Mouse (Mus musculus): ENCODE measurements around the gene Wdhd1. TPM values are rescaled to one million over a fixed set of nuclear protein-coding genes. Genes with fewer than 3 reads are reported as not detected.

Gene Wdhd1
- polyA plus RNA-seq, 1 experiment from 2014 or later, result 61.3 TPM

GRCm38 (mm10) chr14:47233602-47234001 is 43.1 kb downstream of the Wdhd1 start:
- Histone ChIP-seq H3K27ac (replicated peaks) (no peak overlapping the region), H3K36me3 (replicated peaks) (no peaks in the 10 kb centered on the region), H3K27me3 (replicated peaks; ENCODE audit: low read depth, poor library complexity, severe bottlenecking) (no peaks in the 10 kb centered on the region), H3K4me1 (no peaks in the 10 kb centered on the region), H3K4me3 (no peak overlapping the region), H3K9me3 (no peaks in the 10 kb centered on the region; the same call in 1 of the 2 replicates)
- WGBS, result 72% methylated on average over 2 of the region's 2 CpGs
- DNase-seq (ENCODE audit: low spot score), result no peak

- Histone ChIP-seq H3K4me1 (no peaks in the 10 kb centered on the region), H3K27me3 (replicated peaks; ENCODE audit: low read depth, poor library complexity, severe bottlenecking) (no peaks in the 10 kb centered on the region), H3K4me3 (no peak overlapping the region), H3K9me3 (0 out of 2 replicates have a peak, but pooled peaks cover 4% of the 10 kb centered on the region), H3K36me3 (replicated peaks) (no peaks in the 10 kb centered on the region), H3K27ac (replicated peaks) (no peak overlapping the region)
- no peak for DNase-seq (ENCODE audit: low spot score)
- WGBS, result 84% methylated on average over 11 of the region's 11 CpGs
Measured at GRCm38 (mm10) chr14:47229796-47230376, 46.8 kb downstream of the Wdhd1 start.

- no peak overlapping the region for H3K4me3 ChIP-seq
- no peak overlapping the region for H3K27ac ChIP-seq (replicated peaks)
- no peaks in the 10 kb centered on the region for H3K27me3 ChIP-seq (replicated peaks; ENCODE audit: low read depth, poor library complexity, severe bottlenecking)
- 89% methylated on average over 8 of the region's 8 CpGs for WGBS
- H3K4me1 ChIP-seq, result no peaks in the 10 kb centered on the region
- H3K9me3 ChIP-seq, result 0 out of 2 replicates have a peak, but pooled peaks cover 6% of the 10 kb centered on the region
- no peaks in the 10 kb centered on the region for H3K36me3 ChIP-seq (replicated peaks)
- no peak for DNase-seq (ENCODE audit: low spot score)
Measured at GRCm38 (mm10) chr14:47225931-47226330, 50.7 kb downstream of the Wdhd1 start.

- Histone ChIP-seq H3K4me1 (no peaks in the 10 kb centered on the region), H3K4me3 (no peak overlapping the region), H3K36me3 (replicated peaks) (no peaks in the 10 kb centered on the region), H3K27ac (replicated peaks) (no peak overlapping the region), H3K27me3 (replicated peaks; ENCODE audit: low read depth, poor library complexity, severe bottlenecking) (no peaks in the 10 kb centered on the region), H3K9me3 (0 out of 2 replicates have a peak, but pooled peaks cover 6% of the 10 kb centered on the region)
- no peak for DNase-seq (ENCODE audit: low spot score)
- WGBS, result 82% methylated on average over 10 of the region's 10 CpGs
Measured at GRCm38 (mm10) chr14:47224476-47225325, 52.0 kb downstream of the Wdhd1 start.

GRCm38 (mm10) chr14:47222631-47223450 is 53.8 kb downstream of the Wdhd1 start:
- 80% methylated on average over 11 of the region's 11 CpGs for WGBS
- H3K27me3 ChIP-seq (replicated peaks; ENCODE audit: low read depth, poor library complexity, severe bottlenecking), result no peaks in the 10 kb centered on the region
- H3K9me3 ChIP-seq, result 0 out of 2 replicates have a peak, but pooled peaks cover 6% of the 10 kb centered on the region
- H3K4me3 ChIP-seq, result no peak overlapping the region
- no peak for DNase-seq (ENCODE audit: low spot score)
- no peak overlapping the region for H3K27ac ChIP-seq (replicated peaks)
- no peaks in the 10 kb centered on the region for H3K4me1 ChIP-seq
- H3K36me3 ChIP-seq (replicated peaks), result no peaks in the 10 kb centered on the region

GRCm38 (mm10) chr14:47221567-47221966 is 55.1 kb downstream of the Wdhd1 start:
- no peak for DNase-seq (ENCODE audit: low spot score)
- no peak overlapping the region for H3K4me3 ChIP-seq
- no peaks in the 10 kb centered on the region for H3K27me3 ChIP-seq (replicated peaks; ENCODE audit: low read depth, poor library complexity, severe bottlenecking)
- 85% methylated on average over 11 of the region's 11 CpGs for WGBS
- no peaks in the 10 kb centered on the region for H3K4me1 ChIP-seq
- H3K9me3 ChIP-seq, result 0 out of 2 replicates have a peak, but pooled peaks cover 6% of the 10 kb centered on the region
- no peak overlapping the region for H3K27ac ChIP-seq (replicated peaks)
- no peaks in the 10 kb centered on the region for H3K36me3 ChIP-seq (replicated peaks)

- no peak overlapping the region for H3K4me3 ChIP-seq
- WGBS, result 86% methylated on average over 8 of the region's 8 CpGs
- H3K27me3 ChIP-seq (replicated peaks; ENCODE audit: low read depth, poor library complexity, severe bottlenecking), result no peaks in the 10 kb centered on the region
- no peaks in the 10 kb centered on the region for H3K4me1 ChIP-seq
- no peak overlapping the region for H3K27ac ChIP-seq (replicated peaks)
- no peaks in the 10 kb centered on the region for H3K36me3 ChIP-seq (replicated peaks)
- no peak for DNase-seq (ENCODE audit: low spot score)
- H3K9me3 ChIP-seq, result 0 out of 2 replicates have a peak, but pooled peaks cover 2% of the 10 kb centered on the region
Measured at GRCm38 (mm10) chr14:47220231-47221025, 56.2 kb downstream of the Wdhd1 start.

- 89% methylated on average over 9 of the region's 9 CpGs for WGBS
Measured at GRCm38 (mm10) chr14:47218766-47219606, 57.7 kb downstream of the Wdhd1 start.

GRCm38 (mm10) chr14:47216541-47216940 is 60.1 kb downstream of the Wdhd1 start:
- WGBS, result 86% methylated on average over 2 of the region's 2 CpGs
- no peaks in the 10 kb centered on the region for H3K9me3 ChIP-seq
- no peaks in the 10 kb centered on the region for H3K4me1 ChIP-seq
- no peaks in the 10 kb centered on the region for H3K27me3 ChIP-seq (replicated peaks; ENCODE audit: low read depth, poor library complexity, severe bottlenecking)
- DNase-seq (ENCODE audit: low spot score), result no peak
- no peak overlapping the region for H3K4me3 ChIP-seq
- no peak overlapping the region for H3K27ac ChIP-seq (replicated peaks)
- H3K36me3 ChIP-seq (replicated peaks), result no peaks in the 10 kb centered on the region

More at GRCm38 (mm10) chr14:47218766-47219606, 57.7 kb downstream of the Wdhd1 start:
- Histone ChIP-seq H3K9me3 (no peaks in the 10 kb centered on the region), H3K36me3 (replicated peaks) (no peaks in the 10 kb centered on the region), H3K4me3 (no peak overlapping the region), H3K27me3 (replicated peaks; ENCODE audit: low read depth, poor library complexity, severe bottlenecking) (no peaks in the 10 kb centered on the region), H3K4me1 (no peaks in the 10 kb centered on the region), H3K27ac (replicated peaks) (no peak overlapping the region)
- DNase-seq (ENCODE audit: low spot score), result no peak

- WGBS, result 84% methylated on average over 5 of the region's 5 CpGs
- H3K9me3 ChIP-seq, result no peaks in the 10 kb centered on the region
Measured at GRCm38 (mm10) chr14:47214367-47214766, 62.3 kb downstream of the Wdhd1 start.

GRCm38 (mm10) chr14:47213305-47213704 is 63.4 kb downstream of the Wdhd1 start:
- H3K4me3 ChIP-seq, result no peak overlapping the region
- no peaks in the 10 kb centered on the region for H3K27me3 ChIP-seq (replicated peaks; ENCODE audit: low read depth, poor library complexity, severe bottlenecking)
- H3K9me3 ChIP-seq, result no peaks in the 10 kb centered on the region
- H3K27ac ChIP-seq (replicated peaks), result no peak overlapping the region
- WGBS, result 82% methylated on average over 4 of the region's 4 CpGs
- no peaks in the 10 kb centered on the region for H3K36me3 ChIP-seq (replicated peaks)
- no peaks in the 10 kb centered on the region for H3K4me1 ChIP-seq
- DNase-seq (ENCODE audit: low spot score), result no peak

More at GRCm38 (mm10) chr14:47214367-47214766, 62.3 kb downstream of the Wdhd1 start:
- H3K27ac ChIP-seq (replicated peaks), result no peak overlapping the region
- H3K36me3 ChIP-seq (replicated peaks), result no peaks in the 10 kb centered on the region
- no peak overlapping the region for H3K4me3 ChIP-seq
- H3K4me1 ChIP-seq, result no peaks in the 10 kb centered on the region
- no peak for DNase-seq (ENCODE audit: low spot score)
- H3K27me3 ChIP-seq (replicated peaks; ENCODE audit: low read depth, poor library complexity, severe bottlenecking), result no peaks in the 10 kb centered on the region

Data from embryonic facial prominence, embryonic 10.5 days (tissue).